Mouse (Mus musculus) urinary bladder, adult 2 months (tissue): ENCODE results near the gene Cic. TPM values are rescaled to one million over a fixed set of nuclear protein-coding genes. Genes with fewer than 3 reads are reported as not detected.
"Not testable (repeated sequence)": the region's sequence is repeated elsewhere in the genome, so short reads cannot be mapped to it uniquely, and the experiment has no call there.

ENCODE experiments used
- DNase-seq: peaks from one replicate; pipeline ENCODE4 v3.0.0; 2022; ENCODE audit warnings: low spot score
- polyA plus RNA-seq: library from polyadenylated mRNA; depleted of rRNA; stranded (reverse); fragments of >200 nt; gene quantifications from 2 replicates; pipeline ENCODE4 v1.2.3, GENCODE M21; 2012

Cic gene
- polyA plus RNA-seq, 1 experiment, result 30.8 TPM

DNA sequence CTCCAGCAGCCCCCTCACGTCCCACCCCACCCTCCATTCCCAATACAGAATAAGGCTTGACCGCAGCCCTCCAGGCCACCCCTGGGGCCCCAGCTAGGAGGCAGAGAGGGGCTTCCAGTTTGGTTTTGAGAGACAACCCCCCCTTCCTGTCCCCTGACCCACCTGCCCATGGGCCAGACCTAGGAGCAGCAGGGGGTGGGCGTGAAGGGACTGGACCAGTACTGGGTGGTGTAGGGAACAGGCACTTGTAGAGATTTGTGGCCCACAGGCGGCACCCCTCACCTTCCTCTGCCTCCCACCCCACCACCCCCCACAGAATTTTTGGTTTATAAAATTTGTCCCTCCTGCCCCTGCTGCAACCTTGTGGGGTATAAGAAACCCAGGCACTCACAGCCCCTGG, 24.1 kb upstream of the Cic start:
- no peak for DNase-seq

DNA sequence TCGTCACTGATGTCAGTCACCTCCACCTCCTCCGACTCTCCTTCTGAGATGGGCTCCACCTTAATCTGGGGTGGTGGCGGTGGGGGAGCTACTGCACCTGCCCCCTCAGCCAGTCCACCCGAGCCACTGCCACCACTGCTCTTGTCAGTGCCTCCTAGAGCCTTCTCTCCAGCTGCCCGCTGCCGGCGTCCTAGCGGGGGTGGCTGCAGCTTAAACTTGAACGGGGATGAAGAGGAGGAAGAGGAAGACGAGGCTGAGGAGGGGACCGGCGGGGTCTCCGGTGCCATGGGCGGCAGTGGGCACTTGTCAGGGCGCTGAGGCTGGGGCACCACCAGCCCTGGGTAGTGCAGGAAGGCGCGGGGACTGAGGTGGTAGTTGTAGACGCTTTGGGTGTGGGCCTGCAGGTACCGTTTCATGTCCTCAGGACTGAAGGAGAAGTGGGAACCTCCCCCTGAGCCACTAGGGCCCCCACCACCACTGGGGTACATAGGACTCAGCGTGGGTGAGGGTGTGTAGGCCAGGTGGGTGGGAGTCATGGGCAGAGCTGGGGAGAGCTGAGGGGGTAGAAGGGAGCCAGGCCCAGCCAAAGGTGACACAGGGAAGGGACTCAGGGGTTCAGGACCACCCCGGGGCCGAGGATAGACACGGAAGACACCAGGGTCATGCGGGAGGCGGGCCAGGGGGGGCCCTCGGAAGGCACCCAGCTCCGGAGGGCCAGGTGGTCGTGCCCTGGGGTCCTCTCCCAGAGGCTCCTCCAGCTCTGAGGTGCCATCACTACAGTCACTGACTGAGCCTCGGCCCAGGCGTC, 22.7 kb upstream of the Cic start:
- no peak for DNase-seq

DNA sequence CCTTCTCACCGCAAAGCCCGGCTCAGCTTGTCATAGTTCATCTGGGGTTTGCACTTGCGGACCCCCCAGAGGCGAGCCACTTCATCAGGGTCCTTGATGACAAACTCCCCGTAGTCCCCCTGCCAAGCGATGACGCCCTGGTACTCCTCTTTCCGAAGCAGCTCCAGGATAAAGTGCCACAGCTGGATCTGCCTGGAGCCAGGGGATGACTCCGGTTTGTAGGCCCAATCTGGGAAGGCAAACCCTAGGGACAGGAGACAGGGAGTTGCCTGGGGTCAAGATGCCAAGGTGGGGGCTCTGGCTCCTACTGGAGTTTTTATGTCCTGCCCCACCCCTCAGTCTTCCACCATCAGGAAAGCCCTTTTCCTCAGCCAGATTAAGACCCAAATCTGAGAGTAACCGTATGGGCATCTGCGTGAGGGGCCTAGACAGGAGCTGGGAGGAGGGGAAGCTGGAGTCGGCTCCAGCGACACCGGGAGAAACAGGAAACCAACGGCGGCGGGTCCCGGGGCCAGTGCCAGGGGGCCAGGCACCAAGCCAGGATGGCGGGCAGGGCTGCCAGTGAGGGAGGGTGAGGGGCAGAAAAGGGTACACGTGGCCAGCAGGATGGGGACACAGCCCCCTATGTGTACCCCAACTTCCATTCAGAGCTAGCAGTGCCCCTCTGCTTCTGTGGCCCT, 21.3 kb upstream of the Cic start:
- DNase-seq, result no peak

DNA sequence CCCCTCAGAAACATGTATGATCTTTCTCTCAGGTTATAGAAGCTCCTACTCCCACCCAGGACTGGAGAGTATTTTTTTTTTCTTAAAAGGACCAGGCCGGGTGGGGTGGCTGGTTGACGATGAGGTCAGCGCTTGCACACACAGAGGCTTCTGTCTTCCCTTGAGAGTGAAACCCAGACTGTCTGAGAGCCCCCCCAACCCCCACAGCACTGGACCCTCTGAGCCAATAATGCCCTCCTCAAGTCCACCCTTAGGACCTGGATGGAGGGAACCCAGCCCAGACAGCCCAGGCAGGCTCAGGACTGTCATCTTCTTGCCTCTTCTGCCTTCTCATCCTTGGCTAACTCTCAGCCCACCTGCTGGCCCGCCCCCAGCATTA, 20.8 kb upstream of the Cic start:
- DNase-seq, result no peak

DNA sequence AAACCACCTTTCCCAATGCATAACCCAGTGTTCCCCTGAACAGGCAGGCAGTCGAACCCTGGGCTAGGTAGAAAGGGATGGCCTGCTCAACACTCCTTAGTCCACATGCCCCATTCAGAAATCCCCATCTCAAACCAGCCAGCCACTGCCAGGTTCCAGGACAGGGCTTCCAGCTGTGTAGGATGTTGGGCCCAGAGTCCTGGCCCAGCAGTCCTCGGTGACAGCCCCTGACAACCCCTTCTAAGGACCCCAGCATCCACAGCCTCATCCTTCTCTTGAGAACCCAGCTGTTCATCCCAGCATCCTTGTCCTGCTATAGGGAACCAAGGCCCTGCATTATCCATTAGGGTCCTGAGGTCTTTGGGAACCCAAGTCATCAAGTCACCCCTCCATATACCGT, 20.0 kb upstream of the Cic start:
- DNase-seq, result no peak

DNA sequence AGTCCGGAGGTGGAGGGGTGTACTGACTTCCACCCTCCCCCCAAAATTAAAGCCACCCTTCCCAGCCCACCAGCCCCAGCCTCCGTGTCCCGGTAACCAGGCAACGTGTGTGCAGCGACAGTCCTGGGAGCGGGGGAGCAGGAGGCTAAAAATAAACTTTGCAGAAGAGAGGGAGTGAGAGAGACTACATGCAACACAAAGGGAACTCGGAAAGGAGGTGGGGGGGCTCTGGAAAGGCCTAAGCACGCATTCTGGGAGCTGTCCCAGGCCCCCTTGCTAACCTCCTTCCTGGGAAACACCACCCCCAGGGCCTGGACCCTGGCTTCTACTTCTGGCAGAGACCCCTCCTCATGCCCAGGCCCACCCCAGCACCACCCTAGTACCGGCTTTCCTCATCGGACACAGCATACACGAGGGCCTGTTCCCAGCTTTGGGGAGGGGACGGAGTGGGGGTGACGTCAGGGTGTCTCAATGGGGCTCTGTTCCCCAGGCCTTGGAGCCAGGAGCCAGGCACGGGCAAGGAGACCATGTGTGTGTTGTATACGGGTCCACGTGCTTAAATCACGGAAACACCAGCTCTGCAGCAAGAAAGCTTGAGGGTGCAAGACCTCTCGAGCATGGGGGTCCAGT, 19.4 kb upstream of the Cic start:
- DNase-seq, result peak; percentile 29

DNA sequence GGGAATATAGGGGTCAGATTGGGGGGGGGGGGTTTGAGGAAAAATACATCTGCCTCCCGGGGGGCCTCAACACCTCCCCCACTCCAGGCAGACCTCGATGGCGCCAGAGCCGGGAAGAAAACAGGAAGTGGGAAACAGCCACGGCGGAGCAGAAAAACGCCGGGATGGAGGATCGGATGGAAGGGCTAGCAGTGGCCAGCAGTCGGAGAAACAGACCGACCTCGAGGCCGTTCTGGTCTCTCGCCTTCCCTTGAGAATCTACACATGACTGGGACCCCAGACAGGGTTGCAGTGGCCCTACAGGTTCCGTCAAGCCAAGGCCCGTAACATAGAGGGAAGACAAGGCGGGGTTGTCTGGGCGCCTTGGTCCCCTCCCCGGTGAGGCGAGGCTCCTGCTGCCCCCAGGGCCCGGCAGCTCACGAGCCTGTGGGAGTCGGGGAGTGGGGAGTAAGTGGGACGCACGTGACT, 18.6 kb upstream of the Cic start:
- no peak for DNase-seq

DNA sequence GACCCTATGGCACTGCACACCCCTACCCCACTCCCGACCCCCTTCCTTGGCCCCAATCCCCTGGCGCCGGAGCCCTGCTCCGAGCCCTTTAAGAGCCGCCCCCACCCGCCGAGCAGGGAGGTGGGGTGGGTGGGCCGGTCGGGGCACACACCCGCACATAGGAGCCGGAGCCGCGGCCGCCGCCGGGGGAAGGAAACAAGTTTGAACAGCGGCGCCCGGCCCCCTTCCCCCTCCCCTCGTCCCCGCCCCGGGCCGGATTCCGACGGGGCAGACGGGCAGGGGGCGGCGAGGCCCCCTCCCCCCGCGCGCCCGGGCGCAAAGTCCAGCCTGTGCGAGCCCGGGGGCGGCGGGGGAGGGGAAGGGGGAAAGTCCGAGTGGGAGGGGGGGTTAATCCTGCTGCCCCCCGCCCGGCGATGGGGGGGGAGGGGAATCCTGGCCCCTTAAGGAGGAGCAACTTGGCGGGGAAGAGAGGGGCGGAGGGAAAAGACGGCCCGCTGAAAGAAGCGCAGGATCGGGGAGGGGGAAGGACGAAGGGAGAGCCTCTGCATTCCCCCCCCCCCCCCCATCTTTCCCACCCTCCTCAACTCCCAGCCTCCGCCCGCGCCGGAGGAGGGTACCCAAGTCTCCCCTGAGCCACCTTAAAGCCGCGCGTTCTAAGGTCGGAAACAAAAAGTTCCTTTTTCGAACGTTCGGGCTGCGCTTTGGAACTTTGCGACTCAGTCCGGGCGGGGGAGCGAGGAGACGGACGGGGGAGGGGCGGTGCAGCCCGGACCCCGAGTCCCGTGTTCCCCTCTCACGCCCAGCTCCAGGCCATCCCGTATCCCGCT, 18.0 kb upstream of the Cic start:
- DNase-seq, result peak; percentile 70

DNA sequence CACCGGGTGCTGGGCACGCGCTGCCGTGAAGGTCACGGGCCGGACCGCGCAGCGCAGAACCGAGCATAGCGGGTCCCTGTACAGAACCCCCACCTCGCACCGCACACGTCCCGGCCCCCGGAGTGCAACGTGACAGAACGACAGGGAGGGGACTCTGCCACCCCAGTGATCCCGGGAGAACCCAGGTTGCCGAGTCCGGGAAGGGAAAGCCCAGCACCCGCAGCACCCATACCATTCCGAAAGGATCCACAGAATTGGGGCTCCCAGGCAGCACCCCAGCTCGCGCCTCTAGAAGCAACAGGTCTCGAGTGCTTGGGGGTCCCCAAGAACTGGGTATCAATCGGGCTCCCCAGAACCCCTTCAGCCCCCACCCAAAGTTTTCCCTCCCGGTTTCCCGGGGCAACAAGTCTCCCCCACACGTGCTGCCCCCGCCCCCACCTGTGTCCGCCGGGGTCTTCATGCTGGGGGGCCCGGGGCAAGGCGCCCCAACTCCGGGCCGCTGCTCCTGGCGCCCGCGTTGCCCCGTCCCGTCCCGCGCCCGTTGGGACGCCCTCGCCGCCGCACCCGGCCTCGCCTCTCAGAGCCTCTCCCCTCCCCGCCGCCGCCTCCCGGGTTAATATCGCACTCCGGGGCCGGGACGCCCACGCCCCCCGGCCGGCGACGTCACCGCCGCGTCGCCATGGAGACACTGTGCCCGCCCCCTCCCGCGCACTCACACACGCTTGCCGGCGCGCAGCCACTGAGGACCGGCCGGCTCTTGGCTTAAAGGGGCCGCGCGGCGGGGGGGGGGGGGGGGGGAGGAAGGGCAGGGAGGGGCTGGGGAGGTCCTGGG, 17.1 kb upstream of the Cic start, which contains the start of gene Erf:
Erf (minus strand) TSS at position 621 of the 832 bp plus-strand sequence.
- peak; percentile 99 for DNase-seq

DNA sequence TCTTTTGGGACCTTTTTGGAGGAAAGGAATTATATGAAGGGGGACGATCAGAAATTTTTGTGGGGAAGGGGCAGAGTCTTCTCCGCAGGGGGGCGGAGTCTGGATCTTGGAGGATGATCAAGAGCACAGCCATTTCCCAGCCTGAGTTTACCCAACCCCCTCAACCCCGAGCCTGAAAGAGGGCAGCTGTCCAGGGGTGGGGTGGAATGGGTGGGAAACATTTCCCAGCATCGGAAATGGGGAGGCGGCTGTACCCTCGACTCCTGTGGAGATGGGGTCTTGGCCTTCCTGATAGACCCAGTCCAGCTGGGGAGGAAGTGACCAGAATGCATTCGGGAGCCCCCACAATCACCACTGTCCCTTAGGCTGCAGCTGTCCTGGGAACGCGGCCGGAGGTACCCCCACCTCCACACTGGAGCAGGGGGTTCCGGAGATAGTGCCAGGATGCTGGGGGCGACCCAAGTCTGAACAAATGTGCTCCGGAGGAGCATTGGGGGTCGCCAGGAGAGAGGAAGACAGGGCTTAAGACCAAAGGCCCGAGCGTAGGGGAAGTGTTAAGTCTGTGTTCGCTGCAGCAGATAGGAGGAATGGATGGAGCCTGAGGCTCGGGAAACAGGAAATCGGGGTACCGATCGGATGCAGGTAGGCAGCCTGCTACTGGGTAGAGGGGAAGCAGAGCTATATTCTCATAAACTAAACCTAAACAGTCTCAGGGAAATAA, 16.3 kb upstream of the Cic start:
- DNase-seq, result no peak

DNA sequence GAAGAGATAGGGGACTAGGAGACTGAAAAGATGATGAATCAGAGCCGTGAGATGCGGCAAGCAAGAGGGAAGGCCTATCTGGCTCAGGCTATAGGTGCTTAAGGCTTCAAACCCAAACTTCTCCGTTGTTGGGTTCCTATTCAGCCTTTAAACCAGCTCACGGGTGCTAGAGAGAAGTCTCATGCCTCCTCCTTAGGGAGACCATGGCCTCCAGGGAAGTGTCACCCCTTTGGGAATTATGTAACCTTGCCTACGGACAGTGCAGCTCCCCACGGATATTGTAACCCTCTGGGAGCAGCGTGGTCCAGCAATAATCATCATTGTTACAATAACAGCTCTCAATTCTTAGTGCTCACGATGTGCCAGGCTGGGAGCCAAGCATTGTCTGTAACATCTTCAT, 15.7 kb upstream of the Cic start:
- DNase-seq, result no peak

DNA sequence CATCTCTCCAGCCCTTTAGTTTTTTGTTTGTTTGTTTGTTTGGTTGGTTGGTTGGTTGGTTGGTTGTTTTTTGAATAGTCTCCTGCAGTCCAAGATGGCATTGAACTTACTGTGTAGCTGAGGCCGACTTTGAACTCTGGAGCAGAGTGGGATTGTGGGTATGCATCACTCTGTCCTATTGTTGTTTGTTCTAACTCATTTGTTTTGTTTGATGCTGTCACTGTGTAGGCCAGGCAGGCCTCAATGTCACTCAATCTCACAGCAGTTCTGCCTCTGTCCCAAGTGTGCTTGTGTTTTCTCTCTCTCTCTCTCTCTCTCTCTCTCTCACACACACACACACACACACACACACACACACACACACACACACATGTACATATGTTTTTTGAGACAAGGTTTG, 5.6 kb upstream of the Cic start:
- no peak for DNase-seq

DNA sequence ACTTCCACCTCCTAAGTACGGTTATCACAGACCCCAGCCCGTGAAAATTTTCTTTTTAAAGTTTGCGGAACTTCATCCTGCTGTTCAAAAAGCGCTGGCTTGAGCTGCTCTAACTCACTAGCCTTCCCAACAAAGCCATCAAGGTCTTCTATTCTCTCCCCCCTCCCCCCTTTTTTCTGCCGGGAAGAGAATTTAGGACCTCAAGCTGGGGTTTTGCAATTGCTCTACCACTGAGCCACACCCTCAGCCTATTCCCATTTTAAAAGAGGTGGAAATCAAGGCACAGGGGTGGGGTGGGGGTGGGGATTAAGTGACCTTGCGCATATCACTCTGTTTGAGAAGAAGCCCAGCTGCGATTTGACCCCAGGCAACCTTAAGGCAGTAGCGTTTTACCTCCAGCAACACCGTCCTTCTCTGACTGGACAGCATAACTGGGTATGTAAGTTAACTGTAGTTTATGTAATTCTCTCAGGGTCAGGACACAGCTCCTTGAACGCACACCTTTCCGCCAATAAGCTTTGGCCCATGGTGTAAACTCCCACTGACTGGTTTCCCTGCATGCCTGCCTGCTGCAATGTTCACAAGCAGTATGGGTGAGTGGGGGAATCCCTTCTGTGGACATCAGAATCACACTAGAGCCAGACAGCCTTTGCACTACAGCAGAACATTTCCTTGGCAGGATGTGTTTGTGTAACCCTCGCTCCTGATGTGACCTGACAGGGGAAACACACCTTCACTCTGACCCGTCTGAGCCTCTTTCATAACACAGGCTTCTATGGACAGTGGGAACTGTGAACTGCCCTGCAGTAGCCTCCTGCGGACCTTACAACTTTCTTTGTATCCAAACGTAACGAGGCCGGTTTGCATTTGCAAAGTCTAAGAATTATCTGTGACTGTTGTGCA, 3.3 kb upstream of the Cic start:
- no peak for DNase-seq

DNA sequence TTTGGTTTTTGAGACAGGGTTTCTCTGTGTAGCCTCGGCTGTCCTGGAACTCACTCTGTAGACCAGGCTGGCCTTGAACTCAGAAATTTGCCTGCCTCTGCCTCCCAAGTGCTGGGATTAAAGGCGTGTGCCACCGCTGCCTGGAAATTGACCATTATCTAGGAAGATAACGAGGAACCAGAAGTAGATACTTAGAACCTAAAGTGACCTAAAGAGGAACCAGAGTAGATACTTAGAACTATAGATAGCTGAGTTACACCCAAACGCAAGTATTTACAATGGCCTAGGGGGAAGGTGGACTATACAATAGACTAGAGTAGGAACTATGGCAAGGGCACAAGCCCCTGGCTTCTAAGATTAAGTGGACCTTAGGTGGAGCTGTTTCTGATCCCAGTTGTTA, 1.8 kb upstream of the Cic start:
- DNase-seq, result not testable (repeated sequence)

DNA sequence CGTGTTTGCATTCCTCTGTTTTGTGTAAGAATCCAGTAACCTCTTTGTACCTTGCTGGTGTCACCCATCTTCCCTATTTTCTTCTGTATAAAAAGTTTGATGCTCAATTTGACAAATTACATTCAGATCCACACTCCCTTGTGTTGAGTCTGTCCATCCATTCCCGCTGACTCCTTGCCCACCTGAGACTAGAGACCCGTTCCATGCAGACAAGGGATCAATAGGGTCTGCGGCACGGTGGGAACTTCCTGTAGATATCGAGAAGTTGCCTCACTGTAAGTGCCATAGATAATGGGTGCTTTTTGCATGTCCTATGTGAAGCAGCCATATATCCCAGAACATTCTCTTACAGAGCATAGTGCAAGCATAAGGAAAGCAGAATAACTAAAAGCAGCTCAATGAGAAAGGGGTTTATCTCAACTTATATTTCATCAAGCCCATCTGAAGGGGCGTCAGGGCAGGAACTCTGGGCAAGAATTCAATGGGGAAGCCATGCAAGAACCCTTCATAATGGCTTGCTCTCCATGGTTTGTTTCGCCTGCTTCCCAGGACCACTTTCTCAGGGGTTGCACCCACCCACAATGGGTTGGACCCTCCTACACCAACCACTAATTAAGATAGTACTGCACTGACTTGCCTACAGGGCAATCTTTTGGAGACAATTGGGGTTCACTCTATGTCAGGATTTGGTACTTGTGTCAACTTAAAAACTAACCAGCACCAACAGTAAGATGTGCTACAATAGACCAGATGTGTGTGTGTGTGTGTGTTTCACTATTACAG, 1.1 kb upstream of the Cic start:
- DNase-seq, result peak; percentile 12

DNA sequence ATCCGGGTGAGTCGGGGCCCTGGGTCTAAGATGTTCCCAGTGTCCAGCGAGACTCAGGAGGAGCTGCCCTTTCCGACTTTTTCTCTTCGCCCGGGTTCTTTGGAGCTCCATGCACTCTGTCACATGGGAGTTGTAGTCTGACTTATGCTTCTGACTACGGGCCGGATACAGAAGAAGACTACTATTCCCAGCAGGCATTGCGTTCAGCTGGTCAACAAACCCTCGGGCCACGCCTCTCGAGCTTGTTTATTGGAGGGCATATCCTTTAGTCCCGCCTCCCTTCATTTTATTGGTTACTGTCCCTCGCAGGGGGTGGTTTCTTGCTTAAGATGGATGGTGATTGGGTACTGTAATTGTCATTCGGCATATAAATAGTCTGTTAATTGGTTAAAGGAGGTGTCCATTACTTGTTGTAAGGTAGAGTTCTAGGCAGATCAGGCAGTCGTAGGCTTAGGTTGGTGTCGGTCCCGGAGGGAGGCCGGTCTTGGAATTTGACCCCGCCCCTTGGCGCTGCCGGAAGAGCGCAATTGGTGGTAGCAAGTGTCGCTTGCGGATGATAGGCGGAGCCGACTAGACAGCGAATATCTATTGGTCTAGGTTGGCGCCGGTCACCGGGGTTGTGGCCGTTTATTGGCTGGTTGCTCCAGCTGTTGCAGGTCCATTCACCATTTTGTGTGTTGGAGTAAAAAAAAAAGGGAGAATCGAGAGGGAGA, 403 bp downstream of the Cic start:
- DNase-seq, result peak; percentile 96

DNA sequence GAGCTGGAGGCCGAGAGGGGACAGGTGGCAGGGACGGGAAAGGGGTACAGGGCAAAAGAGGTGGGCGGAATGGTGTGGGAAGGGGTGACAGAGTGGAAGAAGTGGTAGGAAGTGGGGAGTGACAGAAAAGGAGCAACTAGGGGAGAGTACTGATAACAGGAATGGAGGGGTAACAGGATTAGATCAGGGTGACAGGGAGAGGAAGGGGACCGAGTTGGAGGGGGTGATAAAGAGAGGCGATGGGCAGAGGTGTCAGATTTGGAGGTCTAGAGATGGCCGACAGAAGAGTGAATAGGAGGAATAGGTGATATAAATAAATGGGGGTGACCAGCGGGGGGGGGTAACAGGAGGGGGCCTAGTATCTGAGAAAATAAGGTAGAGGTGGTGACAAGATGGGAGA, 1.1 kb downstream of the Cic start:
- no peak for DNase-seq

DNA sequence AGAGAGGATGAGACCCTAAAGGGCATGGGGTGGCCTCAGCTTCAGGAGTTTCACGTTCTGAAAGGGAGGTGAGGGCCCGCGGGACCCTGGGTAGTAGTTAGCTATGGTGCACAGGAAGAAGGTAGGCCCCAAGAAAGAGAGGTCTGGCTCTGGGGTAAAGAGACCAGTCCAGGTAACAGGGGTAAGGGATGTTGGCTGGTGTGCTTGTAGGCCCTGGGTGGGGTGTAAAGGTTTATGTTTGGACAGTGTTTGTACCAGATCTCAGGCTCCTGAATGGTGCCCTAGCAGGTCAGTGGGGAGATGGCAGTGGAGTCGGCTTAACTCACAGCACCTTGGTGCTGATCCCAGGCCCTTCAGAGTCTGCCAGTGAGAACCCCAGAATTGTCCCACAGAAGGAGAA, 1.5 kb downstream of the Cic start:
- DNase-seq, result peak; percentile 28
